Mouse (Mus musculus) CD8-positive naive resting alpha-beta T cell, adult 2 months (primary cell): ENCODE measurements around the gene Palld.

ENCODE experiments used
- DNase-seq, 2 experiments: peaks; one replicate each; pipeline ENCODE4 v3.0.0; 2022; ENCODE audit warnings: low read depth in 2 of 2, low spot score in 2 of 2

The Palld gene

GRCm38 (mm10) chr8:61776560-61776959 lies 125.9 kb downstream of the Palld start:
- no peak for DNase-seq

- no peak for DNase-seq
Measured at GRCm38 (mm10) chr8:61775936-61776335, 126.6 kb downstream of the Palld start.

- no peak for DNase-seq
Measured at GRCm38 (mm10) chr8:61774161-61774560, 128.3 kb downstream of the Palld start.

GRCm38 (mm10) chr8:61773595-61774088 lies 128.8 kb downstream of the Palld start:
- DNase-seq = no peak

GRCm38 (mm10) chr8:61771328-61771727 lies 131.2 kb downstream of the Palld start:
- no peak for DNase-seq

- no peak for DNase-seq
Measured at GRCm38 (mm10) chr8:61769340-61769879, 133.1 kb downstream of the Palld start.

- no peak for DNase-seq
Measured at GRCm38 (mm10) chr8:61760190-61760578, 142.3 kb downstream of the Palld start.

GRCm38 (mm10) chr8:61759327-61760189 lies 142.9 kb downstream of the Palld start:
- no peak for DNase-seq

- no peak for DNase-seq
Measured at GRCm38 (mm10) chr8:61758686-61759326, 143.7 kb downstream of the Palld start.

- DNase-seq = no peak
Measured at GRCm38 (mm10) chr8:61756971-61757965, 145.2 kb downstream of the Palld start.

- DNase-seq = no peak
Measured at GRCm38 (mm10) chr8:61755186-61755585, 147.3 kb downstream of the Palld start.

- no peak for DNase-seq
Measured at GRCm38 (mm10) chr8:61747070-61747469, 155.4 kb downstream of the Palld start.

GRCm38 (mm10) chr8:61745181-61745980 lies 157.1 kb downstream of the Palld start:
- no peak for DNase-seq

GRCm38 (mm10) chr8:61743764-61744562 lies 158.5 kb downstream of the Palld start:
- no peak for DNase-seq

- no peak for DNase-seq
Measured at GRCm38 (mm10) chr8:61737465-61737864, 165.0 kb downstream of the Palld start.

- DNase-seq = no peak
Measured at GRCm38 (mm10) chr8:61736739-61737243, 165.7 kb downstream of the Palld start.

GRCm38 (mm10) chr8:61736117-61736516 lies 166.4 kb downstream of the Palld start:
- no peak for DNase-seq

- DNase-seq = no peak
Measured at GRCm38 (mm10) chr8:61734164-61734563, 168.3 kb downstream of the Palld start.

- no peak for DNase-seq
Measured at GRCm38 (mm10) chr8:61732184-61732583, 170.3 kb downstream of the Palld start.
